Mouse (Mus musculus): ENCODE results near the gene Ada. TPM values are rescaled to one million over a fixed set of nuclear protein-coding genes. Genes with fewer than 3 reads are reported as not detected.

The Ada gene
- 82.4 and 231 TPM in 2 replicates for polyA plus RNA-seq (2012; rRNA removed; ENCODE audit: low replicate concordance)

GRCm38 (mm10) chr2:163749647-163750611, at the start of gene Ada:
Gene Ada (minus strand): TSS chr2:163750239.

Other genes starting within 250 kb of the Ada start
- 204 and 271 TPM in 2 replicates for gene Hnf4a, start 243.4 kb downstream of the Ada start, polyA plus RNA-seq (2012; rRNA removed; ENCODE audit: low replicate concordance)
- gene Ttpal, start 147.9 kb downstream of the Ada start, polyA plus RNA-seq (2012; rRNA removed; ENCODE audit: low replicate concordance) = 7.8 and 11.6 TPM in 2 replicates
- 138 and 157 TPM in 2 replicates for gene Serinc3, start 105.1 kb downstream of the Ada start, polyA plus RNA-seq (2012; rRNA removed; ENCODE audit: low replicate concordance)
- 174 and 225 TPM in 2 replicates for gene Pkig, start 91.9 kb downstream of the Ada start, polyA plus RNA-seq (2012; rRNA removed; ENCODE audit: low replicate concordance)
- gene Ccn5, start 70.6 kb upstream of the Ada start, polyA plus RNA-seq (2012; rRNA removed; ENCODE audit: low replicate concordance) = 0.32 and 0.49 TPM in 2 replicates
- gene Kcnk15, start 103.4 kb upstream of the Ada start, polyA plus RNA-seq (2012; rRNA removed; ENCODE audit: low replicate concordance) = 0.28 TPM in 1 of 2 replicates, not detected in the other
- 0.06 and 0.14 TPM in 2 replicates for gene Rims4, start 168.4 kb upstream of the Ada start, polyA plus RNA-seq (2012; rRNA removed; ENCODE audit: low replicate concordance)
- gene Ywhab, start 244.7 kb upstream of the Ada start, polyA plus RNA-seq (2012; rRNA removed; ENCODE audit: low replicate concordance) = 26.3 and 27.4 TPM in 2 replicates